Mouse (Mus musculus) cerebral cortex, adult 2 months (tissue): ENCODE results near the gene Nfyc.

Source experiments
- WGBS: fragments of 180-500 bp; shearing (Covaris S2); methylation state at CpG from one replicate; pipeline ENCODE4 v1.1.7; 2018; 5-methylcytosine and 5-hydroxymethylcytosine counted together

Nfyc gene

DNA sequence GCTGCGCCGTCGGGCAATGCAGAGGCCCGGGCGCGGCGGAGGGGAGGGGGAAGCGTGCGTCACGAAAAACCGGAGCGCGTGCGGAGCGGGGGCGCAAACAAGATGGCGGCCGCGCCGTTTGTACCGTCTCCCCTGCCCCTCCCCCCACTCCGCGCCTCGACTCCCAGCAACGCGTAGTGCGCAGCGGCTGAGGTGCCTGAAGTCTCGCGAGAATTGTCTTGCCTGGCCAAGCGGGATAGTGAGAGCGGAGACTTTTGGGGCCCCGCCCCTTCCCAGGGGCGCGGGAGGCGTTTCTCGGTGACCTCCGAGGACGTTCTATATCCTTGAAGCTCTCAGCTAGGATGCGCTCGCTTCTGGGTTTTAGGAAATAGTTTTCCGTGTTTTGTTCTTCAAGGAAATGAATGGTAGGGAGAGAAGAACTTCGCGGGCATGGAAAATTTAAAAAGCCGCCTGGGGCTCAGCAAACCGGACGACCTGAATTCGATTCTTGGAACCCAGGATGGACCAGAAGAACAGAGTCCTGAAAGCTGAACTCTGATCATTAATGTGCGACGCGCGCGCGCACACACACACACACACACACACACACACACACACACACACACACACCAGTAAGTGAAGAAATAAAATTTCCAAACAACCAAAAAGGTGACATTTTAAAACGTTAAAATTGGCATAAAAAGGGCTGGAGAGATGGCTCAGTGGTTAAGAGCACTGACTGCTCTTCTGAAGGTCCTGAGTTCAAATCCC, 5.6 kb downstream of the Nfyc start:
- WGBS: under 1% methylated on average over 55 of the region's 55 CpGs

DNA sequence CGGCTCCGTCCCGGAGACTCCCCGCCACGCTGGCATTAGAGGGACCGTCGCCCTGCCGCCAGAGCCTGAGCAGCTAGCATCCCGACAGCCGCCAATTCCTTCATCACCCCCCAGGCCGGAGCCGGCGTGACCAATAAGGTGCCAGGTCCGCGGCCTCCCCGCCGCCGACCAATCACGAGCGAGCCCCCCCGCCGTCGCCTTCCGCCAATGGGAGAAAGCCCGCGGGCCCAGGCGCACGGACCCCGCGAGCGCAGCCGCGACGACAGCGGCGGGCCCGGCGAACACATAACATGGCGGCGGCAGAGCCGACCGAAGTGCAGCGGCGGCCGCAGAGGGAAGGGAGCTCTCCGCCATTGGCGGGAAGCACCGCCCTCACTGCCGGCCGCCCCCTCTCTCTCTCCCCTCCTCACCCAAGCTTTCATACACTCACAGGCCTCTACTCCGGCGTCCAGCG, 6.2 kb downstream of the Nfyc start:
- WGBS: under 1% methylated on average over 53 of the region's 53 CpGs

DNA sequence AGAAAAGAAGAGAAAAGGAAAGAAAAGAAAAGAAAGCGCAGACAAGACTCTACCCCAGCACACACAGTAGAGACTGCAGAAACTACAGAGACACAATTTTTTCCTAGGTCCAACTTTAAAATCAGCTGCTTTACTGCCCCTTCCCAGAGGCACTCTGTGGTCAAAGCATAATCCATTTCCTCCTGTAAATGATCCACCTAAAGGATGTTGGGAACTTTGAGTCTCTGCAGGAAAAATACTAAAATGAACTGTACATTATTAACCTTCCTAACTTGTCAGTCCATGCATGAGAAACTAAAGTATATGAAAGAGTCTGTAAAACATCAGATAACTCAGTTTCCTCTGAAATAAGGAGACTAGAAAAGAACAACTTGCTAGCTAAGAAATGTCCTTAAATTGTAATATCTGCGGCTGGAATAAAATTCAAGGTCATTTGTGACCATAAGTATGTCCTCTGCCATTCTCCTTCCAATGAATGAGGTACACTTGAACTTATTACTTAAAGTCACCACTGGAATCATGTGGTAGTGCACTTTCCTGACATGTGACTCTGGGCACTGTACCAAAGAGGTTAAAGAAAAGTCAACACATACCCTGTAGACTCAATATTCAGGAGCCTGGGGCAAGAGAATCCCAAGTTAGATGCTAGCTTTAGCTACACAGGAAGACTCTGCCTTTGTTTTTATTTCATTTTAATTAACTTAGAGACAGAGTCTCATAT, 9.0 kb downstream of the Nfyc start:
- WGBS: 89% methylated on average over 2 of the region's 2 CpGs

DNA sequence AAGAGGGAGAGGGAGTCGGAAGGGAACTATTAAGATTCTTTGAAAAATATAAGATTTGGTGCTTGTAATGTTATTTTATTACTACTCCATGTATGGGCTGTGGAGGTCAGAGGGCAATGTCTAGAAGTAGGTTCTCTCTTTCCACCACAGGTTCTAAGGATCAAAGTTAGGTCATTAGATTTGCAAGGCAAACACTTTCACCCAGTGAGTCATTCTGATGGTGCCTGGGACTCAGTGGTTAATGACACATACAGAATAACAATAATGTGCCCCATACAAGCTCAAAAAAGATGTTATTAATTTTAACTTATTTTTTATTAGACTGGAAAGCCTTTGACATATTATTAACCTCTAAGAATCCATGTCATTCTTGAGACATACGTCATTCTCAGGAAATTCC, 11.5 kb downstream of the Nfyc start:
- WGBS: 94% methylated on average over 2 of the region's 2 CpGs

DNA sequence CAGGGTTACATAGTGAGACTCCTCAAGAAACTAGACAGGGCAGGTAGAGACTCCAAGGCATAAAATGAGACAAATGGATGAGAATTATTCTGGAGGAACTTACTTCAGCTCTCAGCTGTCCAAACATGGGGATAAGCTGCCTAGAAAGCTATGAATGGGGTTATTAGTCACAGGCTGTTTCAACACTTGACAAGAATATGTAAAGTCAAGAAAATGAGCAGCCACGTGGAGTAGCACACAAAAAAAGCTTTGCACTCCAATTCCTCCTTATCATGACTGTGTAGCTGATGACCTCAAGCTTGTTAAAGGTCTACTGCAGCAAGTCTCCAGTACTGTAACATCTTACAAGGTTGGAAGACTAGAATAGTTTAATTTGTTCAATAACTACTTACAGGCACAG, 12.1 kb downstream of the Nfyc start:
- 41% methylated on average over 1 of the region's 1 CpGs for WGBS

DNA sequence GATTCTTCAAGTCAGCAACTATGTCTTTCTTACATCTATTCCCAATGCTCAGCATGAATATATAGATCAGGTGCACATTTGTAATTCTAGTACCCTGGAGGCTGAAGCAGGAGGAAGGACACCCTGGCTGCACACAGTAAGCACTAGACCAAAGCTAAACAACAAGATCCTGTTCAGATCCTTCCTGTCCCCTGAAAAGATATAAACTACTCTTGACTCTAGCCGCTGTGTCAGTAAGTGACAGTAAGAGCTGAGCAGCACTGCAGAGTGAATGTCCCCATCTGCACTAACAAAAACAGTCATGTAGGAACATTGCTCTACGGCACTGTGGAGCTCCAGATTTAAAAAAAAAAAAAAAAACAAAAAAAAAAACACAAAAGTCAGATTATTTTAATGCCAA, 13.4 kb downstream of the Nfyc start:
- 47% methylated on average over 2 of the region's 2 CpGs for WGBS

DNA sequence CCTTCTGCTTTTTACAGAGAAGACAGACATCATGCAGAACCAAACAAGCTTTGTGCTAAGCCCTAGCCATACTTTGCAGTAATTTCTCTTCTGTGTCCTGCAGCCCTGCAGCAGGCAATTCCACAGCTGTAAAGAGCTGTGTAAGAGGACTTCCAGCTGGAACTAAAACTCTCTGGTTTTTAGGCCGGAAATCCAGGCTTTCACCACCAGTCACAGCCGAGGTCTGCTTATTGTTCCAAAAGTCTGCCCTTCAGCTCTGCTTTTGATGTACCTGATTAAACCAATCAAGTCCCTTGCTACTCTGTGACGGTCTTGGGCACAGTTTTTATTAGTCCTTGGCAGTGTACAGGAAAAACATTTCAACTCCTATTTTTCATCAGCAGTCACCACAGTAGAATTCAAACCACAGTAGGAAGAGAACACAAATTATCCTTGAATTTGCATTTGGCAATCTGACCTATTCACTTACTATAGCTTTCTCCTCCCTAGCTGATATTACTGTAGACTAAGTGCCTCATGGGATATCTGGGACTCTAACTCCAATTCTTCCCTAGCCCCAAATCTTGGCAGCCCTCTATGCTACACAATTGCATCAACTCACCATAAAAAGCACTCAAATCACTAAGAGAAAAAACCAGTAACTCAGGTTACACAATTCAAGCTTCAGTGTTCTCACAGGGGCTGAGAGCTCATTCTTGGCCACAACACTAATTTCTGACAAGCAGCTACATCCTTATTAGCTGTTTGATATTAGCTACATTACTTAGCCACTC, 14.2 kb downstream of the Nfyc start:
- WGBS: 18% methylated on average over 3 of the region's 3 CpGs

DNA sequence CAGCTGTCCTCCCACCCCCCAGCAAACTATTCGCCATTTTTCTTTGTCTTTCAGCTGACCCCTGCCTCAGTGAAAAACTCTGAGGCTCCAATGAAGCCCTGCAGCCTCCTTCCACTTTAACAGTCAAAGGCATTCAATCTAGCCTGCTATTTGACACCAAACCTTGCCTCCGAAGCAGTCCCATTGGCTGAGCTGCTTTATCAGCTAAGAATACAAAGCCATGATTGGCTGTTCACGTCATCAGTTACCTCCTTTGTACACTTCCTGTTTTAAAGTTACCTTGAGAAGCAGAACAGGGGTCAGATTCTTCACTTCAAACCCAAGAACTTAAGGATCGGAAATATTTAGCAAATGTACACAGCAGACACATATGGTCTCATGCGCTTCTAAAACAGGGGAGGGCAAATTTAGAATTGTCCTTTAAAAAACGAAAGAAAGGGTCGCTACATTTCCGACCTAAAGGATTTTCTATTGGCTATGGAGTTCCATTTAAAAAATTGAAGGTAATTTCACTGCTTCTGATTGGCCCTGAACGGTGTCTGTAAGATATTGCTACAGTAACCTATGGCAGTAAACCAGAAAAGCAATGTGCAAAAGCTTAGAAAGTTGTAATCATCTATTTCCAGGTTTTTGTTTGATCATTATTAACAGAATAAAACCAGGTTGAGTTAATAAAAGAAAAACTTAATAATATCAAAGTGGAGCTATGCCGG, 15.6 kb downstream of the Nfyc start:
- 5% methylated on average over 10 of the region's 10 CpGs for WGBS

DNA sequence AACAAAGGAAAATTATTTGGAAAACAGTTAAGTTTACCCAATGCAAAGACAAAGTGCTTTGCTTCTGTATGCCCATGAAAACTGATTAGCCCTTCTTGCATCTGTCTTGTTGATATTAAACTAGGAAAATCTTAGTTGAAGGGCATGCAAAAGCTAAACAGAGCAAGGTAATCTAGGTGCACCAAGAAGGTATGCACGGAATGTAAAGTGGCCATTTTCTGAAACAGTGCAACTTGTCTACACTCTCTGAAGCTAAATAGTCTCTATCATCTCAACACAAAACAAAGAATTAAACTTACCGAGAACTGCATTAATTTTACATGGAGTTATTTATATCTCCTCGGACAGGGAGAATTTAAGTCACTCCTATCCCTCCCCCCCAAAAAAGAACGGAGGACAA, 16.2 kb downstream of the Nfyc start:
- WGBS: 1% methylated on average over 4 of the region's 4 CpGs

DNA sequence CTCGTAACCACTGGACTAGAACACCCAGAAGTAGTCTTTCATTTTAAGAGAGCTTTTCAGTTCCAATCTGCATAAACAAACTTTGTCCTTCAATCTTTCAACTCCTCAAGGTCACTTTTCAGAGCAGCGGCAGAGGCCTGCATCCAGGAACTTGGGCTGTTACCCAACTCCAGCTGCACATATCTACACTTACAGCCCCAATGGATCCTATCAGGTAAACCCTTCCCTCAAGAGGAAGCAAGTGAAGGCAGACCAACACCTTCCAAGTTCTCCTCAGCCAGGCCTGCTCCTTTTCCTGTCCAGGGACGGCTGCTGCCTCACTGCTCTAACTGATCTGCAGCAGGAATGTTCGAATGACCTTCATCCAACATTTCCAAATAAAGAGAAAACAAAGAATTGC, 17.2 kb downstream of the Nfyc start:
- WGBS: 29% methylated on average over 4 of the region's 4 CpGs

DNA sequence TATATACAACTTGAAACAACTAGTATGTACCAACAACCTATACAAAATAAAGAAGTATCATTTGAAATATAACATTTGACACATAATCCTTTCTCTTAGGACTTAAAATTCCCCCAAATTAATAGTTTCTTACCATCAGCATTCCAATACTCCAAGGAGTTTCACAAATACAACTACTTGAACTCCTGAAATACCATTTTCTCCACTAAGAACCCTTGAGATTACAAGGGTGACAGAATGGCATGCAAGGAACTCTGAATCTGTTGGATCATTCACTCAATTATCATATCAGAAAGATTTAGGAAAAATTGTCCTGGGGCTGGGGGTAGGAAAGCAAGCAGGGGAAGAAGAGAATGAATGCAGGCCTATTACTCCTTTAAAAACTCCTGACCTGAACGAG, 17.6 kb downstream of the Nfyc start:
- WGBS: 19% methylated on average over 1 of the region's 1 CpGs

DNA sequence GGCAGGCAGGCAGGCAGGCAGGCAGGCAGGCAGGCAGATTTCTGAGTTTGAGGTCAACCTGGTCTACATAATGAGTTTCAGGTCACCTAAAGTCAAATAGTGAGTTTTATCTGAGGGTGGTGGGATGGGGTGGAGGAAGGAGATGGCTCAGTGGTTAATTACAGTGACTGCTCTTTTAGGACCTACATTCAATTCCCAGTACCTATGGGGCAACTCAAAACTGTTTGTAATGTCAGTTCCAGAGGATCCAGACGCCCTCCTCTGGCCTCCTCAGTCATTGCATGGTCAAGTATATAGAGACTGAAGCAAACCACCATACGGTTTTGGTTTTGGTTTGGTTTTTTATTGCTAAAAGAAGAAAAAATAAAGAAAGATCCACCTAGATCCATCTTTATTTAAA, 29.9 kb downstream of the Nfyc start:
- 37% methylated on average over 2 of the region's 2 CpGs for WGBS

DNA sequence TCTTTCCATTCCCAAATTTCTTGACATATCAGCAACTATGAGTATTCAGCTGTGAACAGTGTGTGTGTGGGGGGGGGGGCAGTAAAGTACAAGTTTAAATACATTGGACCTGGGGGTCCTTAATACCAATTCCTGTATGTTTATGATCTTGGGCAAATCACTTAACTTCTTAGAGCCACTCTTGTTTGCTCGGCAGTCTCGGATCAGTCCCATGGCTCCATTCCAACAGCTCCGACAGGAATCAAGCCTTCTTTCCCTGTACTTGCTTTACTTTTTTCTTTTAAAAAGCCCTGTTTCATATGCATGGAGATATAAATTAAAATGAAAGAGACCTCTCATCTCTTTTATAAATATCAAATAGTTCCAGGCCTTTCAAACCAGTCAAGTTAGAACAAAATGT, 30.7 kb downstream of the Nfyc start:
- 23% methylated on average over 3 of the region's 3 CpGs for WGBS

DNA sequence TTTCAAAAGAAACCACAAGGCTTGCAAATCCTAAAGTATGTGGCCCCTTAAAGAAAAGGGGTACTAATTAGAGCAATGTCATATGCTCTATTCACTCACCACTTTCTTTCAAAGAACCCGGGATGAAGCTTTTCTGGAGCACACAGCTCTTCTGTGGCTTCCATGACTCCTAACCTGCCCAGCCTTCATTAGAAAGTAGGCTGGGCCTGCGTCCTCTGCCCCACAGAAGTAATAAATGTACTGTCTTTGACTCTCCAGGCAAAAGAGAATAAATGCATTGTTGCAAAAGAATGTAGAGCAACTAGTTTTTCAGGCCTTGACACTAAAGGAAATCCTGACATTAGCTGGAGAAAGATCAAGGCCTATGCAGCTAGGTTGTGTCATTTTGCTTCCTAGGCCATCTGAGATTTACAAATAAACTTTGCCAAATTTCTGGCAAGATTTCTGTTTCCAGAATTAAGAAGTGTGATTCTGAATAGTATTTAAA, 31.6 kb downstream of the Nfyc start:
- 38% methylated on average over 2 of the region's 2 CpGs for WGBS

DNA sequence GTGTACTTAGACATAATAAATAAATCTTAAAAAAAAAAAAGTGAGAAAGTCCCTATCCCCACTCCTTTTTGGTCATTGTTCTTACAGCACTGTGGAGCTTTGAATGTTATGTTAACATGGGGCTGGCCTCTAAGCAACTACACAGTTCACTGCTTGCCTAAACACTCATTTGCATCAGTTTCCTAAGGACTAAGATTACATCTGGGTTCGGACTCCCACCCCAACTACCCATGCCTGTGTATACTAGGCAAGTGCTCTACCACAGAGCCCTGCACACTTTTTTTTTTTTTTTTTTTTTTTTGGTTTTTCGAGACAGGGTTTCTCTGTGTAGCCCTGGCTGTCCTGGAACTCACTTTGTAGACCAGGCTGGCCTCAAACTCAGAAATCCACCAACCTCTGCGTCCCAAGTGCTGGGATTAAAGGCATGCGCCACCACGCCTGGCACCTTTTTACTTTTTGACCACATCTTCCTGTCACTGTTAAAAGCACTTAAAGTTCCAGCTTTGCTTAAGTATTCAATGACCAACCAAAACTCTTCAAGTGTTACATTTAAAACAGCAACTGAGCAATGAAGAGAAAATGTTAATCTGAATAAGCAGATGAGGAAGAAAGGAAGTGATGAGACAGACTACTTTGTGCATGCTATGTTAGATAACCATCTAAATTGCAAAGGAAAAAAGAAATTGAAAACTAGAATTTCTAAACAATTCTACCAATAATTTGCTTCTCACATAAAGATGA, 33.2 kb downstream of the Nfyc start:
- WGBS: 84% methylated on average over 5 of the region's 5 CpGs

DNA sequence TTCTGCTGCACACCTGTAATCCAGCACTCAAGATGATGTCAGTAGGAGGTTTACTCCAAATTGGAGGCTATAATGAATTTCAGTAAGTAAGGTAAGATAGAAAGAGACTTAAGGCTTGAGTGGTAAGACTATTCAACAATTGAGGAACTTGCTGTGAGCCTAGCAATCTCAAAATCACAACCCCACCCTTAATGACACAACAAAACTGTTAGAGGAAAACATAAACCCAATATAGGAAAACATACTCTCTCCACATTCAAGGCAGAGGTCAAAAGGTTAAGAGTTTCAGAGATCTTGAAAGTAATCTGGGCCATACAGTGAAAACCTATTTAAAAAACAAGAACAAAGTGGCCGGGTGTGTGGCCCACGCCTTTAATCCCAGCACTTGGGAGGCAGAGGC, 34.7 kb downstream of the Nfyc start:
- 84% methylated on average over 2 of the region's 2 CpGs for WGBS

DNA sequence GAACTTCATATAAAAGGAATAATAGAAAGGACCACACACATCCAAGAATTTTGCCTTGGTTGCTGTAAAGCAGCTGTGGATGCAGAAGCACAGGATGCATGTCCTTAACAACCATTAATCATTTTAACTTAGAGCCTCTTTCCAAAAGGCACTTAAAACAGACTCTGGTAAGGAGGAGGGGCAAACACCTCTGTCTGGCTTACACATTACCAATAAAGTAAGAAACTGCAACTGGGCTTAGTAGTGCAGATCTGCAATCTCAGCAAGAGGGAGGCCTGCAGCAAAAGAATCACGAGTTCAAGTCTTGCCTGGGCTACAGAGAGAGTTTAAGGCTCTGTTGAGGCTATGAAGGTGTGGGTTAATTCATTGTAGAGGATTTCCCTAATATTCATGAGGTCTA, 35.7 kb downstream of the Nfyc start:
- 91% methylated on average over 1 of the region's 1 CpGs for WGBS

DNA sequence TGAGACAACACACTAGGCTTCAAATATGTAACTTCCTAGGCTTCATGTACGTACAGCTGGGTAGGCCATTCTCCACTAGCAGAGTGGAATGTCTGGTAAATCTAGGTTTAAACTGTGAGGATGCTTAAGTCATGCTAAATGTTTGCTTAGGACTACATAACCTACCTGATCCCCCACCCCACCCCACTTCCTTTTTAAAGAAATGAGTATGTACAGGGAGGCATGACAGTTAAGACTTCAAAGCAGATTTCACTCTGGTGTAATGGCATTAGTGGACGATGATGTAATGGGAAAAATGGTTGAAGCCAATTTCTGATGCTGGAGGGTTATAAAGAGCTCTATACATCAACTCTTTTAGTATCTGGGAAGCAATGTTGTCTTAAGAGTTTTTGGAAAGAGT, 38.5 kb downstream of the Nfyc start:
- WGBS: 78% methylated on average over 2 of the region's 2 CpGs

DNA sequence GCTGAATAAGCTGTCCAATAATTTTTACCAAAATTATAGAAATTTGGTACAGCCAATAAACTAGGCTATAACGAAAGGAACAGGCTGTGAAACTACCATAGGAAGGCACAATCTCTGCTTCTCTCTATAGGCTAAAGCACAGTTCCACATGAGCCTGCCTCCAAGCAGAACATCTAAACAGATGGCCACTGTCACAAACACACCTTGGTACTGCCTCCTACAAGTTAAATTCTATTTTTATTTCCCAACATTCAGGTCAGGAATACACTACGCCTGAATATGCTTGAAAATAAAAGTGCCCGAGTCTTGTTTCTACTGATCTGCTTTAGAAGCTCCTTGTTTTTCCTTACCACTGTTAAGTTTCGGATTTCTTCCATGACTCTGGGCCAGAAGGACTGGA, 41.3 kb downstream of the Nfyc start:
- WGBS: 58% methylated on average over 4 of the region's 4 CpGs

DNA sequence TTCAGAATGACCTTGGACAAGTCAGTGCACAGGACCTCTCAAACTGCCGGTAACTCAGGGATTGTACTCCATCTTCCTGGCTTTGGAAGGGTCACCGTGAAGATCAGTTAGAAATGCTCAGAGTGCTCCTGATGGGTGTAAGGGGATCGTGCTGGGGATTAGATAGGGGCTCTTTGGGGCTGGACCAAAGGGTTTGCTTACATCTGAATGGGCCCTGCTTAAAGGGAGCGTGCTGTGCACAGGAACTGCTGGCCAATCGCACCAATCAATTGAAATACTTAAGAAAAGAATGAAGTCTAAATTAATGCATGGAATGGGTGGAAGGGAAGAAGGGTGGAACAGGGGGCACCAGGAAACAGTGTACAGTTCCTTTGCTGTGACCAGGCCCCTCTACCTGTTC, 75.6 kb downstream of the Nfyc start:
- 72% methylated on average over 5 of the region's 5 CpGs for WGBS

DNA sequence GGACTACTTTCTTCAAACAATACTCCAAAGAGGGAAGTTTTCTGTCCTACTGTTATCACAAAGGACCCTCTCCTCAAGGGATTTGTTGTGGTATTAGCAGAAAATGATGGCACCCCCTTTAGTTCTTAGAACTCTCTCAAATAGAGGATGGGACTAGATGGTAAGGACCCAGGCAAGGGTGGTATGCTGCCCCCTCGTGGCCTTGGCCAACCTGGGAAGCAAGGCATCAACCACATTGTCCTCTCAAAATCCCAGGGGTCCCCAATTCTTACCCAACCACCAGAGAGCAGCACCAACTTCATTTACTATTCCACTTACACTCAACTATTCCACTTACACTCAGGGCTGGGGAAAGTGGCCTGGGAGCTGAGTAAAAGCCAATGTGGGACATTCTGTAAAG, 76.1 kb downstream of the Nfyc start:
- WGBS: 3% methylated on average over 1 of the region's 1 CpGs
